Mouse (Mus musculus) midbrain, embryonic 16.5 days (tissue): ENCODE measurements at regions not wholly inside any gene's neighbourhood (a gene's known extent, or its start where the extent isn't known, plus 50 kb on each side); places are given as distances from the start of the nearest gene placed in this dataset.

Experiments used
- ATAC-seq: fragments of 200-750 bp; cut with Nextera tagmentation; 2 replicates; pipeline ENCODE4 v1.8.0; 2017; ENCODE audit warnings: moderate TSS enrichment
- H3K27ac ChIP-seq: fragments of 300-500 bp; sonication (generic); 2 replicates; pipeline ENCODE4 v1.5.1; 2014; ENCODE audit warnings: mild to moderate bottlenecking, low read length, mixed read lengths
- H3K27me3 ChIP-seq: fragments of 300-500 bp; sonication (generic); 2 replicates; pipeline ENCODE4 v1.6.1; 2014; ENCODE audit warnings: low read depth, low read length, mixed read lengths; ENCODE audit not compliant: control insufficient read depth, insufficient read depth
- H3K36me3 ChIP-seq: fragments of 300-500 bp; sonication (generic); 2 replicates; pipeline ENCODE4 v1.6.1; 2014; ENCODE audit warnings: mild to moderate bottlenecking, low read length, moderate library complexity, mixed read lengths; ENCODE audit not compliant: control insufficient read depth, insufficient read depth
- H3K4me1 ChIP-seq: fragments of 300-500 bp; sonication (generic); 2 replicates; pipeline ENCODE4 v1.6.1; 2014; ENCODE audit warnings: mild to moderate bottlenecking, low read length, mixed read lengths; ENCODE audit not compliant: control insufficient read depth, insufficient read depth
- H3K4me2 ChIP-seq: fragments of 300-500 bp; sonication (generic); 2 replicates; pipeline ENCODE4 v1.6.1; 2014; ENCODE audit warnings: mild to moderate bottlenecking, low read length, mixed read lengths
- H3K4me3 ChIP-seq: fragments of 300-500 bp; sonication (generic); 2 replicates; pipeline ENCODE4 v1.5.1; 2014; ENCODE audit warnings: low read depth, mild to moderate bottlenecking, low read length, moderate library complexity, mixed read lengths
- H3K9ac ChIP-seq: fragments of 300-500 bp; sonication (generic); 2 replicates; pipeline ENCODE4 v1.6.1; 2014; ENCODE audit warnings: low read depth, low read length, mixed read lengths
- H3K9me3 ChIP-seq: fragments of 300-500 bp; sonication (generic); replicated peaks from 2 replicates; pipeline ENCODE4 v1.6.1; 2014; ENCODE audit warnings: mild to moderate bottlenecking, low read length, mixed read lengths; ENCODE audit not compliant: control insufficient read depth, poor library complexity, severe bottlenecking
- WGBS: fragments of 180-500 bp; shearing (Covaris S2); extraction: QIAGEN DNeasy Blood & Tissue Kit; methylation state at CpG from one replicate; pipeline ENCODE4 v1.1.7; 2014; 5-methylcytosine and 5-hydroxymethylcytosine counted together

DNA sequence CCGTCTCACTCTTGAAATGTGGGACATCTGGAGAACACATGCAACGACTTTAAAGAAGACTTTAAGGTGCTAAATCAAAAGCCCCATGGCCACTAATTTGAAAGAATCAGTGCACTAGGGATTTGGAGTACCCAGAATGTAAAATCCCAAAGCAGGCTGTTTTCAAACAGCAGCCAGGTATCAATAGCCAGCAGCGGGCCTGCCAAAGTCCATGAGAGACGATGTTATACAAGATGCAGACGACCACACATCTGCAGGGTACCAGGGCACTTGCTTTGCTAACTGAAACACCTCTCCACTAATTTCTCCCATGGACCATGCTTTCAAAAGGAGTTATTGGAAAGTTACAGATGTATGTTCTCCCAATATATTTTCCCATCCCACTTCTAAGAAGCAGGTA is 119.9 kb upstream of the Csl start:
- no peak overlapping the region for H3K9ac ChIP-seq
- no peak for ATAC-seq
- H3K4me1 ChIP-seq: no peaks in the 10 kb centered on the region
- H3K27ac ChIP-seq: no peak overlapping the region
- H3K27me3 ChIP-seq: no peaks in the 10 kb centered on the region
- WGBS: 80% methylated on average over 5 of the region's 5 CpGs
- no peaks in the 10 kb centered on the region for H3K9me3 ChIP-seq
- H3K4me3 ChIP-seq: no peak overlapping the region
- H3K4me2 ChIP-seq: no peak overlapping the region
- H3K36me3 ChIP-seq: no peaks in the 10 kb centered on the region

DNA sequence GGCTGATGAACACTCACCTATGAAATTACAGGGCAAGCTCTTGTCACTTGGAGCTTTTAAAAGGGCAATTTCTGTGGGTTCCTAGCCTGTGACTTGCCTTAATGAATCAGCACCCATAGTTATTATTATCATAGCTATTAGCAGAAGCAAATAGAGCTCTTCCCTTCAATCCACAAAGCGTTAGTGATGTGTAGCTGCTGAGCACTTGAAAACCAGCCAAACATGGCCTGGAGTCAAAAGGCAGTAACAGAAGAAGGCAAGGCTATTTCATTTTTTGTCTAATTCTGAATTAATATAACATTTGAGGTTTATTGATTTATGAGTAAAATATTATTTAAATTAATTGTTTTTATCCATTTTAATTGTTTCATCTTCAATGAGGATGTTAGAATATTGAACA is 105.3 kb upstream of the Csl start:
- Histone ChIP-seq H3K9me3 (no peaks in the 10 kb centered on the region), H3K27ac (no peak overlapping the region), H3K36me3 (no peaks in the 10 kb centered on the region), H3K4me1 (no peaks in the 10 kb centered on the region), H3K9ac (no peak overlapping the region), H3K4me2 (no peak overlapping the region), H3K4me3 (no peak overlapping the region), H3K27me3 (no peaks in the 10 kb centered on the region)
- no peak for ATAC-seq
- WGBS: 86% methylated on average over 1 of the region's 1 CpGs

DNA sequence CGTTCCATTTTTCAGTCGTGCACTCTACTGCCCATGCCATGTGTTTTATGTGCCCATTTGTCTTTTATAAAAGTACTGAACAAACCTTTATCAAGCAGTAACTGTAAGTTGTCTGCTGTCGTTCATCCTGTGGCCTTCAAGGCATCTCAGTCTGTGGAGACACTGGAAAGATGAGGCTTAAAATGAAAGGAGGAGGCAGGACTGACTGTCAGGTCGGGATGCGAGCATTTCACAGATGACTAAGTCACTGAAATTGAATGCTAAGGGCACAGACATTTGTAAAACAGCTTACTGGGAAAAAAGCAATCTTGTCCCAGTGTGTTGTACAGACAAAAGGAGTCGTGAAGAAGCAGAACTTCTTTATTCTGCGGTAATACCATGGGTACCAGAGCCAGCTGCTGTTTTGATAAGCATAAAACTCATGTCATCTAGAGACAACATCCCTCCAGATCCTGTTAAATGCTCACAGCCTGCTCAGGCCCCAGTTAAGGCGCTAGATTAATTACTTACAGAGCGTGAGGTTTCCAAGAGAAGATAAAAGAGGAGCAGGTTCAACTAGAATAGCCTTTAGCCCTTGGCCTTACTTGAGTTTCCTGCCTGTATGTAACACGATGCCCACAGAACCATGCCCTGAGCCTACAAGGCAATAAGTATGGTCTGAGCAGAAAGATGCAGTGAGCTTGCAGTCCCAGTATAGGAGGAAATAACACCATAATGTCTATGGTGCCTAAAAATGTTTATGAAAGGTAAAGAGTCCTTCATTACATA is 101.0 kb upstream of the Csl start:
- ATAC-seq: no peak

GRCm38 (mm10) chr10:99844110-99844509 is 84.7 kb upstream of the Csl start:
- H3K4me2 ChIP-seq: no peak overlapping the region
- no peaks in the 10 kb centered on the region for H3K36me3 ChIP-seq
- no peaks in the 10 kb centered on the region for H3K4me1 ChIP-seq
- ATAC-seq: no peak
- no peak overlapping the region for H3K4me3 ChIP-seq
- WGBS: 87% methylated on average over 5 of the region's 5 CpGs
- no peaks in the 10 kb centered on the region for H3K9me3 ChIP-seq
- no peak overlapping the region for H3K9ac ChIP-seq
- no peak overlapping the region for H3K27ac ChIP-seq
- H3K27me3 ChIP-seq: no peaks in the 10 kb centered on the region

More for the DNA sequence above, 101.0 kb upstream of the Csl start:
- H3K36me3 ChIP-seq: no peaks in the 10 kb centered on the region
- H3K4me2 ChIP-seq: no peak overlapping the region
- H3K9me3 ChIP-seq: no peaks in the 10 kb centered on the region
- no peak overlapping the region for H3K27ac ChIP-seq
- no peaks in the 10 kb centered on the region for H3K27me3 ChIP-seq
- H3K9ac ChIP-seq: no peak overlapping the region
- 35% methylated on average over 10 of the region's 10 CpGs for WGBS
- no peaks in the 10 kb centered on the region for H3K4me1 ChIP-seq
- no peak overlapping the region for H3K4me3 ChIP-seq

DNA sequence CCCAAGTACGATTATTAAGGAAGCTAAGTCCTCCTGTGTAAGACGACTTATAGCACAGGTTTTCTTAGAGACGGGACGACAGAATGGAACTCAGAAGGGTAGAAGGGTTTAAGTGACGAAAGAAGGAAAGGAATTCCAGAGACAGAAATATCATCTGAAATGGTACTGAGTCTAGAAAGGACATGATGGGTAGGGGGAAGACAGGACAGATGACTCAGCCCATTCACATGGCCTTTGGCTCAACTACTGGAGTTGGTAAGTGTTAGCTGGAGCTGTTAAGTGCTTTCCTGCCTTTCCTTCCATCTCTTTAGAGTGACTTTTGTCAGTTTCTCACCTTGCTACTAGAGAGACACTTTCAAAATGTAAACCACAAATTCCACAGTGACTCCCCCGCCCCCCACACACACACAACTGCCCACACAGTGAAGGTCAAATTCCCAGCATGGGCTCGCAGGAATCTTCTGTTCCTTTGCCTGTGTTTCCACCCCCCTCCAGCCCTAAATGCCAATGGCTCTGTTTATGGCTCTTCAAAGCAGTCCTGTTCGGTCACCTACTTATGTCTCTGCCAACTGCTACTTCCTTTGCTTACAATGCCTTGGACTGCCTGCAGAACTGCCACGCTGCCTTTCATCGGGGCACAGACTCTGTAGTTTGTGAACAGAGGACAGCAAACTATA is 81.8 kb upstream of the Csl start:
- Histone ChIP-seq H3K4me1 (no peaks in the 10 kb centered on the region), H3K27me3 (no peaks in the 10 kb centered on the region), H3K9ac (no peak overlapping the region), H3K27ac (no peak overlapping the region), H3K9me3 (no peaks in the 10 kb centered on the region), H3K4me2 (no peak overlapping the region), H3K4me3 (no peak overlapping the region), H3K36me3 (no peaks in the 10 kb centered on the region)
- no peak for ATAC-seq
- 83% methylated on average over 10 of the region's 10 CpGs for WGBS

- Histone ChIP-seq H3K4me1 (no peaks in the 10 kb centered on the region), H3K36me3 (no peaks in the 10 kb centered on the region), H3K9ac (no peak overlapping the region), H3K27ac (no peak overlapping the region), H3K4me2 (no peak overlapping the region), H3K9me3 (no peaks in the 10 kb centered on the region), H3K27me3 (no peaks in the 10 kb centered on the region), H3K4me3 (no peak overlapping the region)
- no peak for ATAC-seq
- 88% methylated on average over 10 of the region's 10 CpGs for WGBS
These were observed 80.9 kb upstream of the Csl start for GRCm38 (mm10) chr10:99840179-99840876.

DNA sequence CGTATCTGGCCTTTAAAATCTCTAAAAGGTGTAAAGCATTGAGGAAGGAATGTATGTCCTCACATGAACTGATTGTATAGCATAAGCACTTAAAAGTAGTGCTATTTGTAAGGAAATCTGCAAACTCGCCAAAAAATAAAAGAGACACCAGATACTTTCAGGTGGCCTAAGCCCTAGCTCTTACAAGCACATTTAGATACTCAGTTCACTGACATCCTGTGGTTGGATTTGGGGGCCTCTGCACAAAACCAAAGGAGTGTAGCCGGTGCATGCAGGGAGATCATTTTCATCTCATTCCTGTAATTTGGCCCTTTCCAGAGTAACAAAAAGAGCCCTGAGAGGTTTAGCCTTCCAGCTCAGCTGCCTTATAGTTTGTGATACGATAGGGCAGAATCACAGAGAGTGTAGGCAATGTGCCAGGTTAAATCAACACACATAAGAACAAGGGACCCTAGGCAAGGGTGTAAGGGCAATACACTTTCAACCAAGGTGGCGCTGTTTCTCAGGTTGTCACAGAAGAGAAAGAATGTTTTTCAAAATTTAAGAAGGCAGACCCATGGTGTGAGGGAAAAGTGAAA is 77.5 kb upstream of the Csl start:
- Histone ChIP-seq H3K27me3 (no peaks in the 10 kb centered on the region), H3K36me3 (no peaks in the 10 kb centered on the region), H3K4me2 (no peak overlapping the region), H3K9me3 (no peaks in the 10 kb centered on the region), H3K9ac (no peak overlapping the region), H3K4me3 (no peak overlapping the region), H3K27ac (no peak overlapping the region), H3K4me1 (no peaks in the 10 kb centered on the region)
- 76% methylated on average over 5 of the region's 5 CpGs for WGBS
- ATAC-seq: no peak

GRCm38 (mm10) chr10:99834905-99835633 is 75.6 kb upstream of the Csl start:
- Histone ChIP-seq H3K36me3 (no peaks in the 10 kb centered on the region), H3K4me1 (no peaks in the 10 kb centered on the region), H3K27ac (no peak overlapping the region), H3K9me3 (no peaks in the 10 kb centered on the region), H3K4me2 (no peak overlapping the region), H3K4me3 (no peak overlapping the region), H3K27me3 (no peaks in the 10 kb centered on the region), H3K9ac (no peak overlapping the region)
- WGBS: 70% methylated on average over 4 of the region's 4 CpGs
- ATAC-seq: peak; percentile 28; the same call in 1 of the 2 replicates
